Mouse (Mus musculus): ENCODE data around the gene Gm20388.

Gene Gm20388

DNA sequence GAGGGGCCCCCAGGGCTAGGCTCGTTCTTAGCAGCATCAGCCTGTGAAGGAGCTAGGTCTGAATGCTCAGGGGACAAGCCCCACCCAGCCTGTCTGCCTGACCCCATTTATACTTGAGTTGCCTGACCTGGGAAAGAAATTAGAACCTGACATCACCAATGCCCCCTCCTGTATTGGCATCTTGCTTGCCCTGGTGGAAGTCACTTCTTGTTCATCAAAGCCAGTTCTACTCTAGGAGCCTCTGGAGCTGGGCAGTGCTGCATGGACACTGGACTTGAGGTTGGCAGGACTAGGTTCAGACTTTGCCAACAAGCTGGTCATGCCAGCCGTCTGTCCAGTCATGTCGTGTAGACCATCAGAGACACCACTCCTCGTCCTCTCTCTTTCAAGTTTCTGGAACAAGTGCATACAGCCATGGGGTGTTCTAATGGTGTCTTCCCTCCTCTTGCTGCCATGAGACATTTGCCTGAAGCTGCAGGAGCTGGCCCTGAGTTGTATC is 2267.8 kb downstream of the Gm20388 start:
- peak; percentile 43 to 65 for DNase-seq

DNA sequence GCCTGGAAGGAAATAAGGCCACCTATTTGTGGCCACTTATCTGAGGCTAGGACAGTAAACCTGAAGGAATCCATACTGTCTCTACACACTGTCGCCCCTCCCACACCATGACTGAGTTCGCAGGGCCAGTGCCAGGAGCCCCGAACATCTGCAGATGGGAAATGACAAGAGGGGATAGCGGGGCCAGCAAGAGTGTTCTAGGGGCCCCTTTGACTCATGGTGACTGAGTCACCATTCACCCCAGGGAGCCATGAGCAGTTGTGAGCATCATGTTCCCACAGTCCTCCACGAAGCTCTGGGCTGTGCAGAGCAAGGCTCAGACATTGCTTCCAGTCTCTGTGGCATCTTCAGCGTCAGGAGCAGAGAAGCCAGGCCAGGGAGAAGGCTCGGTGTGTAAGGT is 2268.7 kb downstream of the Gm20388 start:
- no peak for DNase-seq

DNA sequence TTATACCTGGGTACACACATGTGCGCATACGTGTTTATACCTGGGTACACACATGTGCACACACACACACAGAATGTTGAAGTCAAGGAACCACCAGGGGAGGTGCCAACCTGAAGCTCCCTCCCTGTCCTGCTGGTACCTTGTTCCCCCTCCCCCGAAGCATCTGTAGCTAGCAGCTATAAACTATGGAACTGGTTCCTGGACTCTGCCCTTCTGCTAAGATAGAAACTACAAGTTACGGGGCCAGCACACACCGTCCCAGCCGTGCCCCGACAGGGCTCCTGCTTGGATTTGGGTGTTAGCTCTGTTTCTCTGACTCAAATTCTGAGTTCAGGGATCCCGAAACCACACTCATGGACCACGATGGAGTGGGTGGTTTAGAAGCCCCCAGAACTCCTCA is 2269.5 kb downstream of the Gm20388 start:
- DNase-seq: no peak

DNA sequence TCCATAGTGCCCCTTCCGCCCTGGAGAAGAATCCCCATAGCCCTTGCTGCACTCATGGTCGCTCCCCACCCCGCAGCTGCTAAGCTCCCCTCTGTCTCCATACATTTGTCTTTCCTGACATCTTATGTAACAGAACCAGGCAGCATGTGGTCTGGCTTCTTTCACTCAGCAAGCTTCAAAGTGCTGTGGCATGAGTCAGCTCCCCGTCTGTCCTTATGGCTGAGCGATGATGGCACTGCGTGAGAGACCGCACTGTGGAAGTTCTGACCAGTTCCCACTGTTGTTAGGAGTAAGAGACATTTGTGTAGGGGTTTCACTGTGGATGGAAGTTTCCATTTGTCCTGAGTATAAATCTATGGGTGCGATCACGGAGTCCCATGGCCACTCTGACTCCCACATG is 2270.8 kb downstream of the Gm20388 start:
- no peak for DNase-seq

DNA sequence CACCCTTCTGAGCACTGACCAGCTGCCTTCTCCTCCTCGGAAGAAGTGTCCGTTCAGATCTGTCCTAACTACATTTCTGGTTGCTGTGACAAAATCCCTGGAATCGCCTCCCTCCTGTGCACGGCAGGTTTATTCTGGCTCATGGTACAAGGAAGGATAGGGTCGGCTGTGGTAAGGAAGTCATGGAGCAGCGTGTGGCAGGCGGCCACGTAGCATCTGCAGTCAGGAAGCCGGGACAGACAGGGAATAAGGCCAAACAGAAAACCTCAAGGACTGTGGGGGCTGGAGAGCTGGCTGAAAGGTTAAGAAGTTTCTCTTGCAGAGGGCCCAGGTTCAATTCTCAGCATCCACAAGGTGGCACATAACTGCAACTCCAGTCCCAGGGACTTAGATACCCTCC is 2271.3 kb downstream of the Gm20388 start:
- DNase-seq: no peak

DNA sequence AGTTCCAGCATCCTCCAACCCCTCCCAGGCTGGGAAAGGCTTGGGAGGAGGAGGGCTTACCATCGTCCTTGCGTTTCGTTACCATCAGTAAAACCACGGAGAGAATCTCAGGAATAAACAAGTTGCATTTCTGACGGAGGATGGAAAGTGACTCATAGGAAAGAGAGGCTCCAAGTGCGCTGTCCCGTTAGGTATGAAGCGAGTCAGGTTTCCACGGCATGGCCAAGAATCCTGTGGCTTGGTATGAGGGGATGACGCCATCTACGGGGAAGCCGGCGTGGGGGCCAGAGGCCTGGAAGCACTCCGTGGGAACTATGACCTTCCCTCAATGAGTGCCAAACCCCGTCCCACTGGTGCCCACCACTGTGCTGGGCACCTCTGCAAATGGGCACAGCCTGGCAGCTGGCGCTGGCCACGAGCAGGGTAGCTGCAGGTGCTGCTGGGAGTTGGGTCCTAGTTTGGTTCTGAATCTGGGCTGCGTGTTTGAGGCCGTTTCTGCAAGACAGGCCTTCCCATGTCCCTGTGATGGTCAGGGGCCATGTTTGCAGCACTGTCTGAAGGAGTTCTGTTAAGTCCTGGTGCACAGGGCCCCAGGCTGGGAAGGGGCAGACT is 2275.8 kb downstream of the Gm20388 start:
- no peak for DNase-seq

DNA sequence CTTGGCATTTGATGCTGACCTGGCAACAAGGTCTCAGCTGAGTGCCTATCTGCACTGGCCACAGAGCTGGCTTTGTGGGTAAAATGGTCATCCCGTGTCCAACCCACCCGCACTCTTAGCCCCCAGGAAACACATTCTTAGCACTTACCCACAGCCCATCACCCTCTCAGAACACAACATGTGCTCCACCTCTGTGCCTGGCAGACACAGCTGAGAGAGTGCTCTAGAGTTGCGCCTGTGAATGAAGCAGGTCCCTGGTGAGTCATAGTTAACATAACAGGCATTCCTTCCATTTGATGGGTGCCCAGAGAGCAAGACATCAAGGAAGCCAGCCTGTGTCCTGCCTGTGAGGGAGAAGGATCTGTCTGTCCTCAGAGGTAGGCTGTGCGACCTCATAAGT is 2276.6 kb downstream of the Gm20388 start:
- no peak for DNase-seq

DNA sequence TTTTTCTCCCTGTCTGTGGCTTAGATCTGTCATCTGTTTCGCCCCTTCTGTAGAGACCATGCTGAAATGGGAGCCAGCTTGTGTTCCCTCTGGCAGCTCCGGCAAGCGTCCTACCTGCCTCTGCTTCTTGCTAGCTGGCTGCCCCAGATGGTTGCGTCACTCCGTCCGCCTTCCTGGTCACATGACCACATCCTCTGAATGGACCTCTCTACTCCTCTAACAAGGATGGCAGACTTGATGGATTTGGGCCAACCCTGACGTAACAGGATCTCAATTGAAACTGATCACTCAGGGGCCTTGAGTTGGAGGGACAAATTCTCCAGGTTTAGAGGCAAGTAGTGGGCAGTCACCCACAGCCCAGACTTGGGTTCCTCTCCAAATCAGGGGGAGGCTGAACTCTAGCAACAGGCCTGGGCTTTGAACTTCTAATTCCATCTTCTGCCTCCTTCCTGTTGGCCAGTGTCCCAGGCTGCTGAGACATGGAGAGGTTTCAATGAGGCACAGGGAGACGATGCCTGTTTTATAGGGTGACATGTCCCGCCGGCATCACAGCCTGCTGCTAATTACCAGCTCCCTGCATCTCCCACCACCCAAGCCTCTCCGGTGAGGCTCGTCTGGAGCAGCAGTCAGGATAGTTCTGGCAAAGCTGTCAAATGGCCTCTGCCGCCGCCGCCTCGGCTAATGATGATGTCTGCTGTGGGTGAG is 2279.9 kb downstream of the Gm20388 start:
- peak in 1 of 2 experiments; percentile 73 for DNase-seq

DNA sequence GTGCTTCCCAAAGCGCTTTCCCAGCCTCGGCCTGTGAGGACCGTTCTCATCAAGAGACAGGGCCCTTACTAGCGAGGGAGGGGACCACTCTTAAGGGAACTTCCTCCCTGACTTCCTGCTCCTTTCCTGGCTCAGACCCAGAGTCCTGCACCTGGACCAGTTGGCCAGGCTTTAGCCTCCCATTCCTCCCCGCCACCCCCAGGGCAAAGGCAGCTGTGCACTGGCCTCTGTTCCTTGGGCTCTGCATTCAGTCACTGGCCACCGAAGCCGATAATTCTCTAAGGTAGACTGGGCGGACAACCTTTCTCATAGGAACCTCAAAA is 2280.4 kb downstream of the Gm20388 start:
- DNase-seq: no peak

DNA sequence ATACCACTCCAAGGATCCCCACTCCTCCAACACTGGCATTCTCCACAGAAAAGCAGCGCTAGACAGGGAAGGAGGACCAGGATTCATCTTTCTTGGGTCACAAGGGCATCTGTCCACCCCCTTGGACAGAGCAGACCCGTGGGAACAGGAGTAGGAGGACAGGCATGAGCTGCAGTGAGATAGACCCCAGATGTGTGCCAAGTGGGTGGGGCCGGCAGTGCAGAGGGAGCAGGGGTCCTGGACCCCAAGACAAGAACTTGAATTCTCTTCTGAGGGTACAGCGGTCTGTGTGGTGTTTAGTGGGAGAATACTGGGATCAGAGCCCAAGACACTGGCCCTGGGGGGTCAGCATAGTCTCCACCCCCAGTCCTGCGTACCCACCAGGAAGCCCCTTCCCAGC is 2282.1 kb downstream of the Gm20388 start:
- DNase-seq: no peak

DNA sequence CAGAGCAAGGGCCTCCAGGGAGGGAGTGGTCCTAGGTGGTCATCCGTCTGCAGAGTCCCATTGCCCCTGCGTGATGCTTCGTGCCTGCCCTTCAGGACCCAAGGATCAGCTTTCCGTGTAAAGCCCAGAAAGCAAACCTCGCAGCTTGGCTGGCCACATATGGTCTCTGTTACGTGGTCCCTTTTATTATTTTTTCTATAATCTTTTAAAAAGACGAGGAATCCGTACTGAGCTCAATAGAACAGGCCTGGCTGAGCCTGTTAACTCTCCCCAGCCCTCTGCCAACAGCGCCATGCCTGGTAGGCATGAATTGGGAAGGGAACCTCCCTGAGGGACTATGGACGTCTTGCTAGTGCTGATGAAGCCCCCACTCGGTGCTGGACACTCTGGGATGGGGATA is 2282.9 kb downstream of the Gm20388 start:
- no peak for DNase-seq

DNA sequence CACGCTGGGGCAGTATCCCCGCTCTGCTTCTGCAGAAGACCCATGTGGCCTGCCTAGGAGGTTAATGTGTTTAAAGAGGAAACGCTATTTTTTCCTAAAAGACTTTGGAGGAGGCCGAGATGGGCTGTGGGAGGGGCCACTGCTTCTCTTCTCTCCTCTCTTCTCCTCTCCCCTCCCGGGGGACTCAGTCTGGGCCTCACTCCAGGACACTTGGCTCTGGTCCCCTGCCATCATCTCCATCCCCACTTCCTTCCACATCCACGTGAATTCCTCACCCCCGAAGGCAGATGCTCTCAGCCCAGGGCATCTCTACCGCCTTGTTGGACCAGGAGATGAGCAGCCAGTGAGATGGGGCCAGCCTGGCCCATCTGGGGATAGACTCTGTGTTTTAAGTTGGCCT is 2283.8 kb downstream of the Gm20388 start:
- peak; percentile 53 to 62 for DNase-seq

DNA sequence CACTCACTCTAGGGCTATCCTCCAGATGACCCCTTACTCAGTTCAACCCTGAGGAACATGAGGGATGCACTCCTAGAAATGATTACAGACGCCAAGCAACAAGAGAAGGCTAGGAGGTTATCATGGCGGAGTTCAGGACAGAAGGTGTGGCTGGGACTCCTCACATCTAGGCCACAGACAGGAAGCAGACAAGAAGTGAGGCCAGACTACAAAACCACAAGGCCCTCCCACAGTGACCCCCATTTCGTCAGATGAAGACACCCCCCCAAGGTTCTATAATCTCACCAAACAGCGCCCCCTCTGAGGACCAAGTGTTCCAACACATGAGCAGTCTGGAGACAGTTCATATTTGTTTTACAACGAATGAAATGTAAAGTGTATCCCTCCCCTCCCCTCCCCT is 2286.7 kb downstream of the Gm20388 start:
- DNase-seq: no peak

DNA sequence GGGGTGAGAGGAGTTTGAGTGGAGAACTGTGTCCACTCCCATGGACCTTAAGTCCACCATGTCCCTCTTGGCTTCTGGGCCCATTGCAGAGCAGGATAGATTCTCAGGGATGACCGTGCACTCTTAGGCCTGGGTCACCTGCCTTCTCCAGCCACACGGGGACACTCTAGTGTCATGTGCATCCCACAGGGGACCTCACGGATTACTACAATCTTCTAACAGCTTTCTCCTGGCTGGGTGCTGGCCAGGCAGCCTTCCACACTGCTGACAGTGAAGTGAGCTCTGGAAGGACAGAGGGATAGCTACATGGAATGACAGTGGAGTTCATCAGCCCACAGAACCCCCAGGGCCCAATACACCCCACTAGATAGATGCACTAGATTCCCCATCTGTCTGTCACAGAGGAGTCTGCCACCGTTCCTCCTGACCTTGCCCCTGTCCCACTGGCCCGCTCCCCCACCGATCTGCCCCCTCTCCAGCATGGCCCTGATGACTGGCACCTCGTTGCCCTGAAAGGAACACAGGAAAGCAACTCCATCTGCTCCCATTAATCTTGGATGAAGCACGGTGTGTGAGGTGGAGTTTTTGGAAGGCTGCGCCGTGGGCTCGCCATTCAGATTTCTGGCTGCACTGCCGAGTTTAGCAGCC is 2287.9 kb downstream of the Gm20388 start:
- DNase-seq: peak; percentile 69 to 71

DNA sequence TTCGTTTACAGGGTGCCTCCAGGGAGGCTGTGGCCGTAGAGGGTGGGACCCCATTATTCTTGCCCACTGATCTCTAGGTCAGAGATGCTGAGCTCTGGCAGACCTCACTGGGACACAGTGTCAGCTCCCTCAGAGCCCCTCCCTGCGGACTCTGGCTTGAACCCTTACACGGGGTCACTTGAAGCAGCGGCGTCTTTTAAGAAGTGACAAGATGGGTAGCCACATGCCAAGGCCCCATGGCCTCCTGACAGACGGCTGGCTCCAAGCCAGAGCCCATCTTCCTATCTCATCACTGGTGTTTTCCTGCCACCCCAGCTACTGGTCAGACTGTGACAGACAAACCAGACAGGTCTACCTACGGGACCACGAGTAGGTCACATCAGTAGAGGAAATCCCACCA is 2288.6 kb downstream of the Gm20388 start:
- DNase-seq: peak; percentile 67 to 77

DNA sequence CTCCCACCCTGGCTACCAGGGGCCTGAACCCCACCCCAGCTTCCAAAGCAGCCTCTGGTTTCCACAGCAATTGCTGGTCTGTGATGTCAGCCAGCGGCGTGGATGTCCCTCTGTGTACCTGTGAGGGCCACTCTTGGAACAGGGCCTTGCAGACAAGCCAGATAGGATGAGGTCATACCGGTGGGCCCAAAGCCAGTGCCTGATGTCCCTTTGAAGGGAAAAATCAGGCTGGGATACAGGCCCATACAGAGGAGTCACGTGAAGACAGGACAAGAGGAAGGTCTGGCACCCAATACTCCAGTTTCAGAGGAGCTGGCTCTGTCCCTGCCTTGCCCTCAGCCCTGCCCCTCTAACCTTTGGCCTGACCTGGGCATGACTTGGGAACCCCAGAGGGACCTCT is 2289.2 kb downstream of the Gm20388 start:
- DNase-seq: peak; percentile 77 to 85

DNA sequence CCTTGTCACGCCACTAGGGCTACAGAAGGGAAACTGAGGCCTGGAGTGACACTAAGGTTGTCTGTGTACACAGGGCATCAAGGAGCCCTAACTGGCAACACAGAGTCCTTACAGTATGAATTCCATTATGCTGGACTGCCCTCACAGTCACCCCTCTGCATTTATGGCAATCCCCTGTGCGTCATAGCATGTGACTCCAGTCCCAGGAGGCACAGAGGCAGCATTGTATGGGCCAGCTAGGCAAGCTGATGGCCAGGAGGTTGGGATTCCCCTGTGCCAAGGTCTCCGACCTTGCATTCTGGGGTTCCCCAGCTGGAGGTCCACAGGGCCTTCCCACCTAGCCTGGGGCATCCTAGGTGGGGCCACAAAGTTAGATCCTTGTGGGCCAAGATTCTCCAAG is 2300.9 kb downstream of the Gm20388 start:
- no peak for DNase-seq

DNA sequence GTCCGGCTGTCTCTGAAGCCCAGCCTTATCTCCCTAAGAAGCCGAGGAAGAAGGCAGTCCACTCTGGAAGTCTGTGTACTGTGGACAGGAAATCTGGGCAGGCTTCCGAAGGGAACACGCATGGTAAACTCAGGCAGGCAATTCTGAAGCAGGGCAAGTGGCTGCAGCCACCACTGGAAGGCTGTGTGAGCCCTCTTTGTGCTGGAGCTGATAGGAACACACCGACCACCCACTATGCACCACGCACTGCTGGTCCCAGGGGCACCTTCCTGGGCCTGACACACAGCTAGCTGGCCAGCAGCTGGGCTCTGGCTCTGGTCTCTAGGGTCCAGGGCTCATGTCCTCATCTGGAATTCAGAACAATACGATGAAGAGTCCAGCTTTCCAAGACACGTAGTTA is 2305.0 kb downstream of the Gm20388 start:
- no peak for DNase-seq

DNA sequence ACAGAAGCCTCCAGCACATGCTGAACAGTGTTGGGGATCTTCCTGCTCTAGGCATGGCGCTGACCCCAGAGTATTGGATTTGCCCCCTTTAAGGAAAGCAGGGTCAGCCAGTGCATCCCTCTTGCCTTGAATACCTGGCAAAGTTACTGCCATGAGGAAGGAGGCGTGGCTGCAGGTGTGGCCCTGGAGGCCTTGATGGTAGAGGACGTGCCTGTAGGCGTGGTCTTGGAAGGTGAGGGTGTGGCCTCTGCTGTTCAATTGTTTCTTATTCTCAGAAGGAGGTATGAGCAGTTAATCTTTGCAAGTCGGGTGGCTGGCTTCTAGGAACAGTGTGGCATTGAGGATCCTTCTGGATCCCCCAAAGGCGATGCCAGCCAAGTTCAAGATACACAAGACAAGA is 2305.8 kb downstream of the Gm20388 start:
- no peak for DNase-seq

DNA sequence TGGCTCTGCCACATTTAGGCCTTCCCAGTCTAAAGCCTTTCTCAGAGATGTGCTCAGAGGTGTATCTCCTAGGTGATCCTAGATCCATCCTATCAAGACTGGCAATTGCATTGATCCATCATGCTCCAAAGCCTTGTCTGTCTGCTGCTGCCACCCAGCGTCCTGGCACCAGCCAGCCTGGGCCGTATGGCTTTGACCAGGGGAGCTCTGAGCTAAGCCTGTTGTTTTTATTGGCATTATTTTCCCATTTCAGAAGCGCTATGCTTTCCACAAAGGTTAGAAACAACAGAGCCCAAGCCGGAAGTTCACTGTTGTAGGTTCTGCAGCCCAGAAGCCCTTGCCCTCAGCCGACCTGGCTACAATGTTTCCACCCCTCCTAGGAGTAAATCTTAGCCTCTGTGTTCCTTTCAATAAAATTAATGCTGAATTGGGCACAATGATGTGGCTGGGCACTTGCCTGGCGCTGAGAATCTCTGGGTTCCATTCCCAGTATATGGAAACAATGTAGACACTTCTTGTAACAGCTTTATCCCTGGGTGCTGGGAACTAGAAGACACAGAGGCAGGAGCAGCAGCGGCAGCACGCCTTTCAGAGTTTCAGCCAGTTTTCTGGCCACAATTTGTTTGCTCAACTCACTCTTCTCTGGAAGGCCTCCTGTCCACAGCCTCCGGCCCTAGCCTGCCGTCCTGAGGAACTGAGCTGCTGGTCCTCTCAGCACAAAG is 2307.0 kb downstream of the Gm20388 start:
- peak in 1 of 2 experiments; percentile 56 for DNase-seq

DNA sequence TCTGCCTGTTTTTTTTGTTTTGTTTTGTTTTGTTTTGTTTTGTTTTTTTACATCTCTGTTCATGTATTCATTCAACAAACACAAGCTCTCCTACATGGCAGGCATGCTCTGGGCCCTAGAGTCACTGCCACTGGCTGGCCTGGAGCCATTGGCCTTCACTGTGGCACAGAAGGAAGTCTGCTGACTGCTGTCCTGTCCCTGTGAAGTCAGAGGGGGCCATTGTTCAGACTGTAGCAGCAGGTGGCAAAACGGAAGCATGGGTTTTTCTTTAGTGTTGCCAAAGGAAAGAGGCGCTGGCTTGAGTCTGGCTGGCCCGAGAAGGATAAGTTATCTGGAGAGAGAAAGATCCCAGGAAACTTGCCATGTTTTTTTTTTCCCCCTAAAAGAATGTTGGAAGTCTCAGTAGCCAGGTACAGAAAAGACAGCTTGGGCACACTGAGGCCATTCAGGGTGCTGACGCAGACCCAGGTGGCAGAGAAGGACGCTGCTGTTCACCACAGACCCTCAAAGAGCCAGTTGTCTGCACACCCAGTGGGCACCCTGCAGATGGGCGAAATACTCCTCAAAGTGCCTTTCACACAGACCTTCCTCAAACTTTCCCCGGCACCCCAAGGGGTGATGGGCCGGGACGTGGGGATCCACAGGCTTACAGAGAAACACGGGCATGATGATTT is 2313.5 kb downstream of the Gm20388 start:
- DNase-seq: peak in 1 of 2 experiments; percentile 51

DNA sequence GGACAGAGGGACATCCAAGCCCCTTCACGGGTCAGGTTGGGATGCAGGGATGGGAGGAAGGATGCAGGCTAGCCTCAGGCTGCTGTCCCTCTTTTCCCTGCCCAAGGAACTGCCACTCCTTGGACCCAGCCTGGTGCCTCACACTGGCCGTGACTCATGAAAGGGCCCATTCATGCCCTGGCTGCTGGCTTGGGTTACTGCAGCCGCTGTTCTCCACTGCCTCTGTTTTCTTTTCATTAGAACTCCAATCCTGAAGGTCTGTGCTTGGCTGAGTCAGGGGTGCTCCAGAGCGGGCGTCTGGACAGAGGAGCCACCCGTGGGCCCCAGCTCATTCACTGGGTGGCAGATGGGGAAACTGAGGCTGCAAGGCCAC is 2314.0 kb downstream of the Gm20388 start:
- DNase-seq: no peak

DNA sequence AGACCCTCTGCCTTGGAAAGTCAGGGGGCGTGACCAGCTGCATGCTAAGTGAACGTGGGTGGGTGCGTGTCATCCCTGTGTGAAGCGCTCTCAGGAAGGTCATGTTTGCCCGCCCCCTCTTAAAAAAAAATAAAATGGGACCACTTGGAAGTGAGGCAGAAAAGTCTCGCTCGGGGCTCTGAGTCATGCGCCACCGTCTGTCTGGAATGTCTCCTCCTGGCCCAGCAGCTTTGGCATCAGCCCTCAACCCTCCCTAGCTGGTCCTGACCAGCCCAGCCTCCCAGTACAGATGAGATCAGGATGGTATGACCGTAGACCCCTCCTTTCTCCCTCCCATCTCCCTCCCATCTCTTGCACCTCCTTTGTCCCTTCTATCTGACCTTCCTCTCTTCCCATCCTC is 2314.8 kb downstream of the Gm20388 start:
- DNase-seq: no peak
